Mouse (Mus musculus) skeletal muscle tissue, adult 2 months (tissue): ENCODE measurements around the gene Gm20388.

Experiments used
- DNase-seq: peaks from one replicate; pipeline ENCODE4 v3.0.0-alpha.2; 2012; ENCODE audit warnings: low read depth, low spot score

Gene Gm20388

DNA sequence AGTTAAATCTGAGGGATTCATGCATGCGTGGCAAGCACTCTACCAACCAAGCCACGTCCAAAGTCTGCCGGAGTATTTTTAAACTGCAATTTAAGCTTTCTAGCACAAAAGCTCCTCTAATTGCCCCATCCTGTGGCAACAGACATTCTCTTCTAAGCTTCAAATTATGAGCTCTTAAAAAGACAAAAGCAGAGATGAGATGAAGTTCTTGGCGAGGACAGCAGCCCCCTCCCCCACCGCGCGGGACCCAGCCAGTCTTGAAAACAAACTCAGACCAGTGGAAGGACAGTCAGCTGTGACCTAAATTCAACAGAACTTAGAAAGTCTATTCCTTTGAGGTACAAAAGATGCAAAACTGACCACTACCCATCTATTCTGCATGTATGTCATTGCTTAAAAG is 4480.6 kb downstream of the Gm20388 start:
- no peak for DNase-seq

DNA sequence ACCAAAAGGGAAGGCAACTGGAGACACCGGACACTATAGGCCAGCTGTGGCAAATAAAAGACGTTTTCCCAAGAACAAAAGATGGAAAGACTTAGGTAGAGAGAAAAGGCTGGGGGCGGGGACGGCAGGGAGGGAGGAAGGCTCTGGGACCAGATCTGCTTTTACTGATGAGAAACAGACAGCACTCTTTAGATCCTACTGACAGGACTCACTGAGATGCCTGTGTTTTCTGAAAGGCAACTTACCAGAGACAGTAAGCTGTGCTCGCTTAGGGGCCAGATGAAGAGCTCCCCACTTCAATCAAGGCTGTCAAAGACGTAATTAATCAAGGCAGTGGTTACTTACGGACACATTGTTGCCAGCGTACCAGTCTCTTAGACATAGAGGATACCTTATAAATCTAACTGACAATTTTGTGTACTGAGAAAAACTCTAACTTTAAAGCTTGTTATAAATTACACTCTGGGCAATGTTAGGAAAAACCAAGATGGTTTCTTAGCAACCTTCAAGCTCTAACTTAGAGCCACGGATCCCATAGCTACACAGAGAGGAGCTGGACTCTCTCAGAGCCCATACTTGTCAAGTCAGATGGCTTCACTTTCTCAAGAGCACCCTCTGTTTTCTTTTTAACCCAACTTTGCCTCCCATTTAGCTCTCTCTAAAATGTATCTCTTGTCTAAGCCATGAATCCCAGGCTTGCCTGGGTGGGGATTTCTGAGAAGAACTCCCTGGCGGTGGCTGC is 4481.8 kb downstream of the Gm20388 start:
- DNase-seq: no peak

DNA sequence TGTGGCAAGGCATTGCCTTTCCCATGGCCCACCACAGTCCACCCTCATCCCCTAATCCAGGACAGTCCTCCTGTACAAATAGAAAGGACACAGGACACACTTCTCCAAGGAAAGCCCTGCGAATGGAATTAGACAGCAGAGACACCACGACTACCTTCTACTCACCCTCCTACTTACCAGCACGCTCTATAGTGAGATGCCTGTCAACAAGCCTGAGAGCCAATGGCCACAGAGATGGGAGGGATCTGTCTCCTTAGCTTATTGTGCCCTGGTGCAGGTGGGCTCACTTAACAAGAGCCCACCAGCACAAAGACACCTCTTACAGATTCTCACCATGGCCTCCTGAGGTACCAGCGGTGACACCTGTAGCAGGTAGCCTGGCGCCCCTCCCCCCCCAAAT is 4482.4 kb downstream of the Gm20388 start:
- no peak for DNase-seq

DNA sequence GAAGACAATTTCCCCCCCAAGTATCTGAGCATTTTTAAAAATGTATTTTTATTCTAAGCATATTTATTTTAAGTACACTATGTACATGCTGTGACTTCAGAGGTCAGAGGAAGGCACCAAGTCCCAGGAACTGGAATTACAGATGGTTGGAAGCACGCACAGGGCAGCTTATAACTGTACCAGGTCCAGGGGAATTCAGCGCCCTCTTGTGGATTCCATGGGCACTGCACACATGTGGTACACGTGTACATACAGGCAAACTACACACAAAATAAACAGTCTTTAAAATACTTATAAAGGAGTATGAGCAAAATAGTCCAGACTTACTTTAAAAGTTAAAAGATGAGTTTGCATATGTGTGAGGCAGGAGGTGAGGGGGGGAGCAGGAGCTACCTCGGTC is 4483.3 kb downstream of the Gm20388 start:
- no peak for DNase-seq

DNA sequence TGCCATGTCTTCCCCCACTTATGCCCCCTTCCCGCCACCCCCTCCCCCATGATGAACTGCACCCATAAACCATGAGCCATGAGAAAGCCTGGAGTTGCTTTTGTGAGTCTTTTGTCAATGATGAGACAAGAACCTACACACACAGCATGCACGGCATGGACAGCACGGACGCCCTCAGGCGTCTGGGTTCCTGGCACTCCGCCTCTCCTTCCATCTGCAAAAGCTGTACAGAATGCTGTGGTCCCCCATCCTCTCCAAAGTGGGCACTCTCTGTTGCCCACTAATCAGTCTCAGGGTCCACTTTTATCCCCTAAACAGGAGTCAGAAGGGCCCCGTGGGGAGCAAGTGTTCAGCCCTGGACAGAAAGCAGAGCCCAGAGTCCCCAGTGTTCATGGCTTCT is 4484.3 kb downstream of the Gm20388 start:
- no peak for DNase-seq
